Mouse (Mus musculus) neural tube, postnatal 0 days (tissue): ENCODE measurements around the gene C3. TPM values are rescaled to one million over a fixed set of nuclear protein-coding genes. Genes with fewer than 3 reads are reported as not detected.

ENCODE experiments used
- microRNA-seq: library from miRNA; unstranded; fragments of <30 nt; microRNA quantifications from one replicate; pipeline ENCODE4, GENCODE M21; 2016
- polyA plus RNA-seq: library from polyadenylated mRNA; unstranded; fragments of >200 nt; fragmentation: Nextera tagmentation; extraction: Ambion mirVana; gene quantifications from 2 replicates; pipeline ENCODE4 v1.2.1, GENCODE M21; 2015

C3 gene
- polyA plus RNA-seq, result 1.3 and 1.7 TPM in 2 replicates

DNA sequence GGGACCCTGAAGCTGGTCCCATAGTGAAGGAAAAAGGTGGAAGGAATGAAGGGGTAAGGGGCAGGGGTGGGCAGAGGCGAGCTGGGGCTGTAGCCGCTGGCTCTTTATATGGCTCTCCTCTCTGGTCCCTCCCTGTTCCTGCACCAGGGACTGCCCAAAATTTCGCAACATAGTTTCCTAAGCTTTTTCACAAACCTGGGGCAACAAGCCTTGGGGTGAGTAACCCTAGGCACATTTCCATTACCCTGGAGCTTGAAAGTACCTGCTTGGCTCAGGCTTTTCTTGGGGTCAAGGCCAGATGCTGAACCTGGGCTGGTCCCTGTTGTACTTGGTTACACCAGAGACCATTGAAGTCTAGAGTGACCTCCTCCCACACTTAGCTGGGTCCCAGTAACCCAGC, at the start of gene C3:
Gene C3 (minus strand): TSS at position 123 of the 400 bp plus-strand sequence.

DNA sequence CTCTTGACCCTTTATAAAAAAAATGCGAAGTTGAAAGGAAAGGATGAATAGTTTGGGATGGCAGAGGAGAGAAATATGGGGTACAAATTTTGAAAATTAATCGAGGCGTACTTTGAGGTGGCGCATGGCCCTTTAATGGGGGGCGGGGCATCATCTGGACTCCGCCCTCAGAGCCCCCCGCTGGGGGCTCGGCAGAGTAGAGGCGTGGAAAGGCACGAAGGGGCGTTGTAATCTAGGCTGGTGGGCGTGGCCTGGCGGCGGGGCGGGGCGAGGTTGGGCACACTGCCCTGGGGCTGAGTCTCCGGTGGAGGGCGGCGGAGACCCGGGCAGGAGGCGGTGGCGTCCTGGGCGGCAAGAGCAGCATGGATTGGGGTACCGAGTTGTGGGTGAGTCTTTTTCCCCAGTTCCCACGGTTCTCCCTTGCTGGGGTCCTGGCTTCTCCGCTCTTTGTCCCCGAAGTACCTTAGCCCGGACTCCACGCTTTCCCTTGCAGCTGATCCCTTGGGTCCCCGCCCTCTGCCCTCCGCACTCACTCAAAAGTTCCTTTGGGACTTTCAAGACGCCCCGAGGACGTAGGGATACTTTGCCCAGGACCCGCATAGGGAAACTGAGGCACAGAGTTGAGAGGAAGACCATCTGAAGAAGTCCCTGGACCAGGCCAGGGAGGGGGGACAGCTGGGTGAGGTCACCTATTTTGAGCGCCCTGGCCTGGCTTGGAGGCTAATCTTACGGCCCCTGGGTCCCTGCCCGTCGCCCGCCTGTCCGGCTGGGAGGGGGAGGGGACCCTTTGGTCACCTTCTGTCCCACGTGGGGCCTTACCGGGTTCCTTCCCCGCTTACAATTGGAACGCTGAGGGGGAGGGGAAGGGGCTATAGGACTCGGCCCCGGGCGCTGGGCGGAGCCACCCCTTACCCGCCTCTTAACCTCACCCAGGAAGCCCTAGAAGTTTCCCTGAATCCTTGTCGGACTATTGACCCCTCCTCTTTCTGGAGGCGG, 21.5 kb upstream of the C3 start, which contains the start of gene Trip10:
Gene Trip10 (plus strand): TSS at position 270 of the 996 bp plus-strand sequence.

DNA sequence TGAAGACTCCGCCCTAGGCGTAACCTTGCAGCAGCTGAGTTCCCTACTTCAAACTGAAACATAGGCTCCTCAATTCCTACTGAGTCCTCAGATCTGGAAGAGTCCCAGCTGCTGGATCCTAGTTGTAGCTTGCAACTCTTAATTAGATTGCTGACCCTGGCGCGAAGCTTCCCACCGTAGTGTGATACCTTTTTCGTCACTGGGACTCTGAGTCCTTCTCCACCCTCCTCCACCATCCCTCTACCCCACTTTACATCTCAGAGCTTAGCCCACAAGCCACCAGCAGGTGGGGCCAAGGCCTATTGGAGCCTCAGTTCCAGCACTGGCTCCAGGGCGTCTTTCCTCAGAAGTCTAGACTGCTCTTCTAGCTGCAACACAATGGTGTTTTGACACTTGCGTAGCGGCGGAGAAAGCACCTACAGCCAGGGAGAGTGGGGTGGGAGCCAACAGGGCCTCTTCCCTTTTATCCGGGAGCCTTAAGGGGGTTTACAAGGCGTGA, 20.3 kb upstream of the C3 start, which contains the start of gene Gpr108:
Gene Gpr108 (minus strand): TSS at position 246 of the 499 bp plus-strand sequence.

DNA sequence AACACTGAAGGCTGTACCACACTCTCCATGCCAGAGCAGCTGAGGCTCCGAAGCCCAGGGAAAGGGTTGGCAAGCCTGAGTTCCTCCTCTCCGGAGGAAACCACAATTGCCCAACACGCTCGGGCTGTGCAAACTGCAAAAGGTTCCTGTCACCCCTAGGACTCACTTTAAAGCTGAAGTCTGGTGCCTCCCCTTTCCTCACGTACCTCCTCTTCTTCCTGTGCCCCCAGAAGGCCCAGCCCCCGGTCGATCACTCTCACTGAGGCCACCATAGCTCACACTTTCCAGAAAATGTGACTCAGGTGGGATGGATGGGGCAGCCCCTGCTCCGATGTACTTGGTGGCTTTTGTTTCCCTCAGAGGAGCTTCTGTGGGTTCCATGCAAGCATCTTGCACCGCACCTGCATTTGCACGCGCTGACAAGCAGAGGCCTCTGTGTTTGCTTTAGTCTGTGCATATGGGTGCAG, 33.9 kb downstream of the C3 start, which contains the start of gene Tnfsf14:
Gene Tnfsf14 (minus strand): TSS at position 137 of the 467 bp plus-strand sequence.

Small RNA genes within 50 kb of the gene (microRNA-seq; reads per million reads assigned to microRNA genes)
- not detected for gene Mir6978

Other genes with a start within 250 kb of the C3 start
- not detected in 2 replicates for gene Acer1, start 246.0 kb downstream of the C3 start, polyA plus RNA-seq
- gene Clpp, start 237.8 kb downstream of the C3 start, polyA plus RNA-seq, result 171 and 179 TPM in 2 replicates
- gene Alkbh7, start 230.8 kb downstream of the C3 start, polyA plus RNA-seq, result 81.0 and 82.8 TPM in 2 replicates
- 0.62 TPM in 1 of 2 replicates, not detected in the other for gene Pspn, start 228.1 kb downstream of the C3 start, polyA plus RNA-seq
- gene Gtf2f1, start 216.8 kb downstream of the C3 start, polyA plus RNA-seq, result 47.1 and 52.5 TPM in 2 replicates
- 0.39 TPM in 2 replicates for gene Gm17949, start 216.7 kb downstream of the C3 start, polyA plus RNA-seq
- 27.2 and 28.1 TPM in 2 replicates for gene Khsrp, start 196.6 kb downstream of the C3 start, polyA plus RNA-seq
- not detected in 2 replicates for gene Slc25a41, start 186.5 kb downstream of the C3 start, polyA plus RNA-seq
- 2.5 and 3.3 TPM in 2 replicates for gene Crb3, start 169.0 kb downstream of the C3 start, polyA plus RNA-seq
- 54.5 and 58.2 TPM in 2 replicates for gene Slc25a23, start 168.3 kb downstream of the C3 start, polyA plus RNA-seq
- 2.1 and 2.5 TPM in 2 replicates for gene Dennd1c, start 149.6 kb downstream of the C3 start, polyA plus RNA-seq
- 282 and 305 TPM in 2 replicates for gene Tubb4a, start 140.4 kb downstream of the C3 start, polyA plus RNA-seq
- 5.9 and 6.7 TPM in 2 replicates for gene Tnfsf9, start 122.8 kb downstream of the C3 start, polyA plus RNA-seq
- gene Cd70, start 78.4 kb downstream of the C3 start, polyA plus RNA-seq, result 1.4 and 2.6 TPM in 2 replicates
- not detected in 2 replicates for gene Tnfsf14, start 34.0 kb downstream of the C3 start, polyA plus RNA-seq
- 23.7 and 24.6 TPM in 2 replicates for gene Gpr108, start 20.3 kb upstream of the C3 start, polyA plus RNA-seq
- 8.9 and 9.1 TPM in 2 replicates for gene Trip10, start 21.3 kb upstream of the C3 start, polyA plus RNA-seq
- gene Vav1, start 51.0 kb upstream of the C3 start, polyA plus RNA-seq, result 2.4 and 2.5 TPM in 2 replicates
- 4.5 and 5.5 TPM in 2 replicates for gene Adgre1, start 130.6 kb upstream of the C3 start, polyA plus RNA-seq